Mouse (Mus musculus): ENCODE results near the gene Crybg3. TPM values are rescaled to one million over a fixed set of nuclear protein-coding genes. Genes with fewer than 3 reads are reported as not detected.

The Crybg3 gene
- polyA plus RNA-seq, 1 experiment from 2014 or later: 1.2 TPM

GRCm38 (mm10) chr16:59553490-59554161 lies 47.2 kb downstream of the Crybg3 start:
- Histone ChIP-seq H3K9me3 (replicated peaks) (no peaks in the 10 kb centered on the region), H3K4me1 (replicated peaks) (no peaks in the 10 kb centered on the region), H3K4me3 (replicated peaks) (no peak overlapping the region), H3K9ac (no peak overlapping the region), H3K4me2 (no peak overlapping the region), H3K27ac (no peak overlapping the region), H3K36me3 (no peaks in the 10 kb centered on the region), H3K27me3 (no peaks in the 10 kb centered on the region)
- WGBS (ENCODE audit: insufficient replicate concordance): 65% methylated on average over 12 of the region's 12 CpGs
- no peak for ATAC-seq (ENCODE audit: low read depth)
- DNase-seq: no peak

GRCm38 (mm10) chr16:59551507-59551906 lies 49.3 kb downstream of the Crybg3 start:
- Histone ChIP-seq H3K4me1 (replicated peaks) (no peaks in the 10 kb centered on the region), H3K4me2 (no peak overlapping the region), H3K27ac (no peak overlapping the region), H3K36me3 (no peaks in the 10 kb centered on the region), H3K4me3 (replicated peaks) (no peak overlapping the region), H3K9ac (no peak overlapping the region), H3K27me3 (no peaks in the 10 kb centered on the region), H3K9me3 (replicated peaks) (no peaks in the 10 kb centered on the region)
- ATAC-seq (ENCODE audit: low read depth) (no peak), DNase-seq (no peak)
- WGBS (ENCODE audit: insufficient replicate concordance): 61% methylated on average over 5 of the region's 5 CpGs

- Histone ChIP-seq H3K4me1 (replicated peaks) (no peaks in the 10 kb centered on the region), H3K4me3 (replicated peaks) (no peak overlapping the region), H3K9me3 (replicated peaks) (no peaks in the 10 kb centered on the region), H3K9ac (no peak overlapping the region), H3K36me3 (no peaks in the 10 kb centered on the region), H3K4me2 (no peak overlapping the region), H3K27me3 (no peaks in the 10 kb centered on the region), H3K27ac (no peak overlapping the region)
- WGBS (ENCODE audit: insufficient replicate concordance): 71% methylated on average over 15 of the region's 15 CpGs
- ATAC-seq (ENCODE audit: low read depth) (no peak), DNase-seq (no peak)
Measured at GRCm38 (mm10) chr16:59549631-59550030, 51.1 kb downstream of the Crybg3 start.

GRCm38 (mm10) chr16:59548582-59548947 lies 52.2 kb downstream of the Crybg3 start:
- no peak overlapping the region for H3K4me3 ChIP-seq (replicated peaks)
- no peak overlapping the region for H3K4me2 ChIP-seq
- DNase-seq: no peak
- ATAC-seq (ENCODE audit: low read depth): no peak
- 75% methylated on average over 4 of the region's 4 CpGs for WGBS (ENCODE audit: insufficient replicate concordance)
- H3K4me1 ChIP-seq (replicated peaks): no peaks in the 10 kb centered on the region
- no peak overlapping the region for H3K27ac ChIP-seq
- no peaks in the 10 kb centered on the region for H3K27me3 ChIP-seq
- H3K9ac ChIP-seq: no peak overlapping the region
- no peaks in the 10 kb centered on the region for H3K36me3 ChIP-seq
- no peaks in the 10 kb centered on the region for H3K9me3 ChIP-seq (replicated peaks)

- DNase-seq: no peak
- no peak overlapping the region for H3K4me2 ChIP-seq
- no peaks in the 10 kb centered on the region for H3K36me3 ChIP-seq
- WGBS (ENCODE audit: insufficient replicate concordance): 69% methylated on average over 14 of the region's 14 CpGs
- no peak for ATAC-seq (ENCODE audit: low read depth)
- no peaks in the 10 kb centered on the region for H3K9me3 ChIP-seq (replicated peaks)
- H3K4me1 ChIP-seq (replicated peaks): no peaks in the 10 kb centered on the region
- H3K4me3 ChIP-seq (replicated peaks): no peak overlapping the region
- no peak overlapping the region for H3K9ac ChIP-seq
- no peaks in the 10 kb centered on the region for H3K27me3 ChIP-seq
- H3K27ac ChIP-seq: no peak overlapping the region
Measured at GRCm38 (mm10) chr16:59547887-59548581, 52.7 kb downstream of the Crybg3 start.

GRCm38 (mm10) chr16:59547466-59547865 lies 53.3 kb downstream of the Crybg3 start:
- ATAC-seq (ENCODE audit: low read depth) (no peak), DNase-seq (no peak)
- Histone ChIP-seq H3K9ac (no peak overlapping the region), H3K36me3 (no peaks in the 10 kb centered on the region), H3K4me1 (replicated peaks) (no peaks in the 10 kb centered on the region), H3K4me3 (replicated peaks) (no peak overlapping the region), H3K4me2 (no peak overlapping the region), H3K27ac (no peak overlapping the region), H3K9me3 (replicated peaks) (no peaks in the 10 kb centered on the region), H3K27me3 (no peaks in the 10 kb centered on the region)
- WGBS (ENCODE audit: insufficient replicate concordance): 62% methylated on average over 4 of the region's 4 CpGs

- Histone ChIP-seq H3K9me3 (replicated peaks) (no peaks in the 10 kb centered on the region), H3K4me3 (replicated peaks) (no peak overlapping the region), H3K9ac (no peak overlapping the region), H3K36me3 (no peaks in the 10 kb centered on the region), H3K4me2 (no peak overlapping the region), H3K4me1 (replicated peaks) (no peaks in the 10 kb centered on the region), H3K27ac (no peak overlapping the region), H3K27me3 (no peaks in the 10 kb centered on the region)
- WGBS (ENCODE audit: insufficient replicate concordance): 80% methylated on average over 2 of the region's 2 CpGs
- ATAC-seq (ENCODE audit: low read depth) (no peak), DNase-seq (no peak)
Measured at GRCm38 (mm10) chr16:59545360-59545759, 55.4 kb downstream of the Crybg3 start.

GRCm38 (mm10) chr16:59541382-59541781 lies 59.4 kb downstream of the Crybg3 start:
- no peak overlapping the region for H3K4me2 ChIP-seq
- WGBS (ENCODE audit: insufficient replicate concordance): 76% methylated on average over 4 of the region's 4 CpGs

GRCm38 (mm10) chr16:59540944-59541343 lies 59.8 kb downstream of the Crybg3 start:
- WGBS (ENCODE audit: insufficient replicate concordance): 74% methylated on average over 3 of the region's 3 CpGs
- H3K4me3 ChIP-seq (replicated peaks): no peak overlapping the region
- H3K27me3 ChIP-seq: no peaks in the 10 kb centered on the region
- H3K27ac ChIP-seq: no peak overlapping the region
- H3K36me3 ChIP-seq: no peaks in the 10 kb centered on the region
- no peak overlapping the region for H3K9ac ChIP-seq
- H3K9me3 ChIP-seq (replicated peaks): no peaks in the 10 kb centered on the region
- DNase-seq (no peak), ATAC-seq (ENCODE audit: low read depth) (no peak)
- no peaks in the 10 kb centered on the region for H3K4me1 ChIP-seq (replicated peaks)
- H3K4me2 ChIP-seq: no peak overlapping the region

More at GRCm38 (mm10) chr16:59541382-59541781, 59.4 kb downstream of the Crybg3 start:
- Histone ChIP-seq H3K36me3 (no peaks in the 10 kb centered on the region), H3K4me3 (replicated peaks) (no peak overlapping the region), H3K27ac (no peak overlapping the region), H3K9ac (no peak overlapping the region), H3K4me1 (replicated peaks) (no peaks in the 10 kb centered on the region), H3K27me3 (no peaks in the 10 kb centered on the region), H3K9me3 (replicated peaks) (no peaks in the 10 kb centered on the region)
- DNase-seq (no peak), ATAC-seq (ENCODE audit: low read depth) (no peak)

- no peak overlapping the region for H3K9ac ChIP-seq
- DNase-seq (no peak), ATAC-seq (ENCODE audit: low read depth) (no peak)
- H3K4me2 ChIP-seq: no peak overlapping the region
- H3K9me3 ChIP-seq (replicated peaks): no peaks in the 10 kb centered on the region
- no peaks in the 10 kb centered on the region for H3K27me3 ChIP-seq
- H3K4me1 ChIP-seq (replicated peaks): no peaks in the 10 kb centered on the region
- WGBS (ENCODE audit: insufficient replicate concordance): 69% methylated on average over 5 of the region's 5 CpGs
- no peaks in the 10 kb centered on the region for H3K36me3 ChIP-seq
- no peak overlapping the region for H3K27ac ChIP-seq
- H3K4me3 ChIP-seq (replicated peaks): no peak overlapping the region
Measured at GRCm38 (mm10) chr16:59535673-59536072, 65.1 kb downstream of the Crybg3 start.

- no peak overlapping the region for H3K4me2 ChIP-seq
- H3K9ac ChIP-seq: no peak overlapping the region
- no peak overlapping the region for H3K27ac ChIP-seq
- no peaks in the 10 kb centered on the region for H3K9me3 ChIP-seq (replicated peaks)
- no peaks in the 10 kb centered on the region for H3K4me1 ChIP-seq (replicated peaks)
- H3K27me3 ChIP-seq: no peaks in the 10 kb centered on the region
- H3K4me3 ChIP-seq (replicated peaks): no peak overlapping the region
- 87% methylated on average over 11 of the region's 11 CpGs for WGBS (ENCODE audit: insufficient replicate concordance)
- H3K36me3 ChIP-seq: no peaks in the 10 kb centered on the region
- ATAC-seq (ENCODE audit: low read depth) (no peak), DNase-seq (no peak)
Measured at GRCm38 (mm10) chr16:59534349-59534748, 66.4 kb downstream of the Crybg3 start.

- no peak overlapping the region for H3K9ac ChIP-seq
- no peak overlapping the region for H3K4me2 ChIP-seq
- H3K9me3 ChIP-seq (replicated peaks): no peaks in the 10 kb centered on the region
- 6% methylated on average over 3 of the region's 3 CpGs for WGBS (ENCODE audit: insufficient replicate concordance)
- no peaks in the 10 kb centered on the region for H3K27me3 ChIP-seq
- DNase-seq (no peak), ATAC-seq (ENCODE audit: low read depth) (no peak)
- no peaks in the 10 kb centered on the region for H3K4me1 ChIP-seq (replicated peaks)
- H3K27ac ChIP-seq: no peak overlapping the region
- H3K36me3 ChIP-seq: no peaks in the 10 kb centered on the region
- no peak overlapping the region for H3K4me3 ChIP-seq (replicated peaks)
Measured at GRCm38 (mm10) chr16:59532561-59532960, 68.2 kb downstream of the Crybg3 start.
